Mouse (Mus musculus): Measurements from ENCODE around the gene Lgals7.

GRCm38 (mm10) chr7:28838331-28838730 lies 25.3 kb upstream of the Lgals7 start:
- TF ChIP-seq CTCF (IDR thresholded peaks at IDR 0.05; ENCODE audit: low read depth): no peak
- TF ChIP-seq EP300 (IDR thresholded peaks at IDR 0.05; ENCODE audit: low read depth): 0 out of 2 replicates have a peak, but pooled peaks have one; percentile 41
